Mouse (Mus musculus) liver, postnatal 0 days (tissue): ENCODE measurements at regions not wholly inside any gene's neighbourhood (a gene's known extent, or its start where the extent isn't known, plus 50 kb on each side); places are given as distances from the start of the nearest gene placed in this dataset.

Experiments used
- ATAC-seq: fragments of 200-750 bp; cut with Nextera tagmentation; 2 replicates; pipeline ENCODE4 v1.8.0; 2017; ENCODE audit warnings: mild to moderate bottlenecking, moderate library complexity
- DNase-seq: peaks from one replicate; pipeline ENCODE4 v3.0.0-alpha.2; 2016
- H3K27ac ChIP-seq: fragments of 300-500 bp; sonication (generic); 2 replicates; pipeline ENCODE4 v1.5.1; 2014; ENCODE audit warnings: antibody characterized with exemption, moderate library complexity, mild to moderate bottlenecking, low read depth
- H3K27me3 ChIP-seq: fragments of 300-500 bp; sonication (generic); 2 replicates; pipeline ENCODE4 v1.6.1; 2014; ENCODE audit warnings: low read length, control low read depth, mixed read lengths; ENCODE audit not compliant: insufficient read depth
- H3K36me3 ChIP-seq: fragments of 300-500 bp; sonication (generic); replicated peaks from 2 replicates; pipeline ENCODE4 v1.6.1; 2014; ENCODE audit warnings: mild to moderate bottlenecking, control low read depth, low read length, moderate library complexity, mixed read lengths; ENCODE audit not compliant: insufficient read depth
- H3K4me1 ChIP-seq: fragments of 300-500 bp; sonication (generic); 2 replicates; pipeline ENCODE4 v1.6.1; 2014; ENCODE audit warnings: antibody characterized with exemption, mild to moderate bottlenecking, control low read depth; ENCODE audit not compliant: insufficient read depth
- H3K4me2 ChIP-seq: fragments of 300-500 bp; sonication (generic); 2 replicates; pipeline ENCODE4 v1.6.1; 2014; ENCODE audit warnings: low read depth, mild to moderate bottlenecking, low read length, moderate library complexity, mixed read lengths
- H3K4me3 ChIP-seq: fragments of 300-500 bp; sonication (generic); 2 replicates; pipeline ENCODE4 v1.5.1; 2014; ENCODE audit warnings: low read depth, low read length
- H3K9ac ChIP-seq: fragments of 300-500 bp; sonication (generic); replicated peaks from 2 replicates; pipeline ENCODE4 v1.6.1; 2014; ENCODE audit warnings: mild to moderate bottlenecking, moderate library complexity
- H3K9me3 ChIP-seq: fragments of 300-500 bp; sonication (generic); 2 replicates; pipeline ENCODE4 v1.6.1; 2016; ENCODE audit warnings: mild to moderate bottlenecking, control low read depth, low read length, mixed read lengths
- CTCF ChIP-seq: sonication (generic); IDR thresholded peaks from 2 replicates; pipeline ENCODE4 v1.5.1; 2016; ENCODE audit warnings: antibody characterized with exemption, low read depth
- EP300 ChIP-seq: IDR thresholded peaks from 2 replicates; pipeline ENCODE4 v1.6.1; 2016; ENCODE audit warnings: antibody characterized with exemption, low read depth, mild to moderate bottlenecking
- WGBS: fragments of 180-500 bp; shearing (Covaris S2); extraction: QIAGEN DNeasy Blood & Tissue Kit; methylation state at CpG from one replicate; pipeline ENCODE4 v1.1.7; 2014; ENCODE audit not compliant: insufficient replicate concordance; 5-methylcytosine and 5-hydroxymethylcytosine counted together

GRCm38 (mm10) chr5:45111246-45111645 is 311.8 kb upstream of the Ldb2 start:
- H3K9ac ChIP-seq: no peak overlapping the region
- DNase-seq (no peak), ATAC-seq (no peak)
- H3K9me3 ChIP-seq: no peaks in the 10 kb centered on the region
- H3K27me3 ChIP-seq: no peaks in the 10 kb centered on the region
- H3K27ac ChIP-seq: no peak overlapping the region
- 77% methylated on average over 4 of the region's 4 CpGs for WGBS
- no peaks in the 10 kb centered on the region for H3K4me1 ChIP-seq
- H3K4me2 ChIP-seq: no peak overlapping the region
- no peak for TF ChIP-seq EP300
- TF ChIP-seq CTCF: no peak
- H3K36me3 ChIP-seq: no peaks in the 10 kb centered on the region
- H3K4me3 ChIP-seq: no peak overlapping the region

GRCm38 (mm10) chr5:45110797-45111196 is 311.3 kb upstream of the Ldb2 start:
- Histone ChIP-seq H3K4me3 (no peak overlapping the region), H3K27me3 (no peaks in the 10 kb centered on the region), H3K4me2 (no peak overlapping the region), H3K9me3 (no peaks in the 10 kb centered on the region), H3K4me1 (no peaks in the 10 kb centered on the region), H3K9ac (no peak overlapping the region), H3K36me3 (no peaks in the 10 kb centered on the region), H3K27ac (no peak overlapping the region)
- TF ChIP-seq EP300 (no peak), CTCF (no peak)
- DNase-seq: no peak
- ATAC-seq: no peak
- WGBS: 43% methylated on average over 3 of the region's 3 CpGs

- TF ChIP-seq EP300: no peak
- TF ChIP-seq CTCF: no peak
- H3K9me3 ChIP-seq: no peaks in the 10 kb centered on the region
- DNase-seq: no peak
- ATAC-seq: no peak
- no peak overlapping the region for H3K4me3 ChIP-seq
- H3K4me2 ChIP-seq: no peak overlapping the region
- H3K36me3 ChIP-seq: no peaks in the 10 kb centered on the region
- no peaks in the 10 kb centered on the region for H3K4me1 ChIP-seq
- H3K27ac ChIP-seq: no peak overlapping the region
- no peaks in the 10 kb centered on the region for H3K27me3 ChIP-seq
- no peak overlapping the region for H3K9ac ChIP-seq
- 80% methylated on average over 9 of the region's 9 CpGs for WGBS
These were observed 305.8 kb upstream of the Ldb2 start for GRCm38 (mm10) chr5:45105236-45105816.

- 78% methylated on average over 6 of the region's 6 CpGs for WGBS
These were observed 304.4 kb upstream of the Ldb2 start for GRCm38 (mm10) chr5:45103763-45104428.

GRCm38 (mm10) chr5:45102661-45103060 is 303.2 kb upstream of the Ldb2 start:
- Histone ChIP-seq H3K9ac (no peak overlapping the region), H3K36me3 (no peaks in the 10 kb centered on the region), H3K27me3 (no peaks in the 10 kb centered on the region), H3K9me3 (no peaks in the 10 kb centered on the region), H3K4me2 (no peak overlapping the region), H3K4me3 (no peak overlapping the region), H3K27ac (no peak overlapping the region), H3K4me1 (no peaks in the 10 kb centered on the region)
- ATAC-seq (no peak), DNase-seq (no peak)
- WGBS: 53% methylated on average over 3 of the region's 3 CpGs
- no peak for TF ChIP-seq EP300
- no peak for TF ChIP-seq CTCF

More at GRCm38 (mm10) chr5:45103763-45104428, 304.4 kb upstream of the Ldb2 start:
- DNase-seq (no peak), ATAC-seq (no peak)
- no peak for TF ChIP-seq EP300
- no peak for TF ChIP-seq CTCF
- H3K9ac ChIP-seq: no peak overlapping the region
- no peaks in the 10 kb centered on the region for H3K27me3 ChIP-seq
- H3K4me2 ChIP-seq: no peak overlapping the region
- H3K36me3 ChIP-seq: no peaks in the 10 kb centered on the region
- no peaks in the 10 kb centered on the region for H3K4me1 ChIP-seq
- H3K27ac ChIP-seq: no peak overlapping the region
- H3K4me3 ChIP-seq: no peak overlapping the region
- no peaks in the 10 kb centered on the region for H3K9me3 ChIP-seq

GRCm38 (mm10) chr5:45101777-45102176 is 302.3 kb upstream of the Ldb2 start:
- H3K9ac ChIP-seq: no peak overlapping the region
- H3K9me3 ChIP-seq: no peaks in the 10 kb centered on the region
- no peak overlapping the region for H3K4me3 ChIP-seq
- ATAC-seq (no peak), DNase-seq (no peak)
- H3K4me2 ChIP-seq: no peak overlapping the region
- H3K27me3 ChIP-seq: no peaks in the 10 kb centered on the region
- no peaks in the 10 kb centered on the region for H3K4me1 ChIP-seq
- WGBS: 63% methylated on average over 4 of the region's 4 CpGs
- TF ChIP-seq CTCF: no peak
- no peak for TF ChIP-seq EP300
- H3K27ac ChIP-seq: no peak overlapping the region
- H3K36me3 ChIP-seq: no peaks in the 10 kb centered on the region

- DNase-seq: no peak
These were observed 299.6 kb upstream of the Ldb2 start for GRCm38 (mm10) chr5:45099082-45099481.

More at GRCm38 (mm10) chr5:45099082-45099481, 299.6 kb upstream of the Ldb2 start:
- Histone ChIP-seq H3K4me2 (no peak overlapping the region), H3K9ac (no peak overlapping the region), H3K4me1 (no peaks in the 10 kb centered on the region), H3K4me3 (no peak overlapping the region), H3K27me3 (no peaks in the 10 kb centered on the region), H3K36me3 (no peaks in the 10 kb centered on the region), H3K9me3 (no peaks in the 10 kb centered on the region), H3K27ac (no peak overlapping the region)
- no peak for TF ChIP-seq EP300
- TF ChIP-seq CTCF: no peak
- ATAC-seq: no peak
- WGBS: 65% methylated on average over 2 of the region's 2 CpGs
